Mouse (Mus musculus): Measurements from ENCODE around the gene Cpz. TPM values are rescaled to one million over a fixed set of nuclear protein-coding genes. Genes with fewer than 3 reads are reported as not detected.

The Cpz gene
- polyA plus RNA-seq, 1 experiment = 4.6 TPM

DNA sequence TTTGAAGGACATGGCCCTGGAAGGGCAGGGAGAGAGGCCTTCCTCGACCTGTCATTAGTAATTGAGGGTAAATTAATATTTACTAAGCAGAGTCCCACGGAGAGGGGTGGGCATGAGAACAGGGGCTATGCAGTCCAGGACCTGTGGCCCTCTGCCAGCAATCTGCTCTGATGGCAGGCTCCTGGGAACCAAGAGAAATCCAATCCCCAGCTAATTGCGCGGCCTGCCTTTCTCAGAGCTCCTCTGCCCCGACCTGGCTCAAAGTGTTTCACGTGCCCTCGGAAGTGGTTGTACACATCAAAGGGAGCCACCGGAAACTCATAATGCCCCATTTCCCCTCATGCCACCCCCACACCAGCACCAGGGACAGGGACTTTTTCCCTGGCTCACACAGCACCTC, 63.4 kb downstream of the Cpz start:
- no peak overlapping the region for H3K4me3 ChIP-seq (ENCODE audit: low read depth, low read length)
- H3K9me3 ChIP-seq (replicated peaks; ENCODE audit: control insufficient read depth, insufficient read depth, low read length, poor library complexity, severe bottlenecking) = no peaks in the 10 kb centered on the region
- TF ChIP-seq POLR2A (IDR thresholded peaks at IDR 0.05; ENCODE audit: insufficient read depth, low read length) (no peak), CTCF (IDR thresholded peaks at IDR 0.05; ENCODE audit: low read depth, low read length) (no peak), EP300 (IDR thresholded peaks at IDR 0.05; ENCODE audit: insufficient read depth, low read depth, low read length) (no peak)
- no peaks in the 10 kb centered on the region for H3K36me3 ChIP-seq (ENCODE audit: control insufficient read depth, insufficient read depth, low read length, poor library complexity, severe bottlenecking)
- H3K27me3 ChIP-seq (ENCODE audit: control insufficient read depth, insufficient read depth, low read length, poor library complexity, severe bottlenecking) = no peaks in the 10 kb centered on the region
- H3K4me1 ChIP-seq (ENCODE audit: control insufficient read depth, insufficient read depth, low read length) = no peaks in the 10 kb centered on the region
- no peak overlapping the region for H3K9ac ChIP-seq (ENCODE audit: low read depth, poor library complexity, severe bottlenecking)
- no peak overlapping the region for H3K27ac ChIP-seq (ENCODE audit: insufficient read depth, low read length)

- H3K4me3 ChIP-seq (ENCODE audit: low read depth, low read length) = no peak overlapping the region
- H3K27ac ChIP-seq (ENCODE audit: insufficient read depth, low read length) = no peak overlapping the region
- H3K9ac ChIP-seq (ENCODE audit: low read depth, poor library complexity, severe bottlenecking) = no peak overlapping the region
- H3K36me3 ChIP-seq (ENCODE audit: control insufficient read depth, insufficient read depth, low read length, poor library complexity, severe bottlenecking) = no peaks in the 10 kb centered on the region
- H3K9me3 ChIP-seq (replicated peaks; ENCODE audit: control insufficient read depth, insufficient read depth, low read length, poor library complexity, severe bottlenecking) = no peaks in the 10 kb centered on the region
- no peaks in the 10 kb centered on the region for H3K4me1 ChIP-seq (ENCODE audit: control insufficient read depth, insufficient read depth, low read length)
- TF ChIP-seq POLR2A (IDR thresholded peaks at IDR 0.05; ENCODE audit: insufficient read depth, low read length) = no peak
- peak; percentile 63 for TF ChIP-seq CTCF (IDR thresholded peaks at IDR 0.05; ENCODE audit: low read depth, low read length)
- no peak for TF ChIP-seq EP300 (IDR thresholded peaks at IDR 0.05; ENCODE audit: insufficient read depth, low read depth, low read length)
- H3K27me3 ChIP-seq (ENCODE audit: control insufficient read depth, insufficient read depth, low read length, poor library complexity, severe bottlenecking) = no peaks in the 10 kb centered on the region
Observed at GRCm38 (mm10) chr5:35459760-35460159, 65.7 kb downstream of the Cpz start.

GRCm38 (mm10) chr5:35458267-35458666, 67.2 kb downstream of the Cpz start:
- no peaks in the 10 kb centered on the region for H3K9me3 ChIP-seq (replicated peaks; ENCODE audit: control insufficient read depth, insufficient read depth, low read length, poor library complexity, severe bottlenecking)
- H3K27ac ChIP-seq (ENCODE audit: insufficient read depth, low read length) = no peak overlapping the region
- no peak overlapping the region for H3K9ac ChIP-seq (ENCODE audit: low read depth, poor library complexity, severe bottlenecking)
- H3K27me3 ChIP-seq (ENCODE audit: control insufficient read depth, insufficient read depth, low read length, poor library complexity, severe bottlenecking) = no peaks in the 10 kb centered on the region
- no peak overlapping the region for H3K4me3 ChIP-seq (ENCODE audit: low read depth, low read length)
- no peak for TF ChIP-seq EP300 (IDR thresholded peaks at IDR 0.05; ENCODE audit: insufficient read depth, low read depth, low read length)
- H3K4me1 ChIP-seq (ENCODE audit: control insufficient read depth, insufficient read depth, low read length) = no peaks in the 10 kb centered on the region
- no peaks in the 10 kb centered on the region for H3K36me3 ChIP-seq (ENCODE audit: control insufficient read depth, insufficient read depth, low read length, poor library complexity, severe bottlenecking)

DNA sequence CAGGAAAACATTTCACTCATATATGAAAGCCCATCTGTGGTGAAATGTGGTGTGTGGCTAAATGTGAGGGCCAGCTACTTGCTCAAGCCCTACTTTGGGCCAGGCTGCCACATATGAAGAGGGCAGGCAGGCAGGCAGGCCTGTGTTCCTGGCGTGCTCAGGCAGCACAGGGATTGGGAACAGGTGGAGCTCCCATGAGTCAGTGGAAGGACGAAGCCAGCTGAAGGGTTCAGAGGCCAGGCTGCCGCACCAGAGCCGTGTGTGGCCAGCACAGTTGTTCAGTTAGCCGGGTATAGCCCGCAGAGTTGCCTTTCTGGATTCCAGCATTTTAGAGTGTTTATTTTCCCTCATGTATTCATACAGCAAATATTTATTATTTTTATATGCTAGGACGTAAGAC, 68.1 kb downstream of the Cpz start:
- Histone ChIP-seq H3K36me3 (ENCODE audit: control insufficient read depth, insufficient read depth, low read length, poor library complexity, severe bottlenecking) (no peaks in the 10 kb centered on the region), H3K27ac (ENCODE audit: insufficient read depth, low read length) (no peak overlapping the region), H3K4me3 (ENCODE audit: low read depth, low read length) (no peak overlapping the region), H3K4me1 (ENCODE audit: control insufficient read depth, insufficient read depth, low read length) (no peaks in the 10 kb centered on the region), H3K27me3 (ENCODE audit: control insufficient read depth, insufficient read depth, low read length, poor library complexity, severe bottlenecking) (no peaks in the 10 kb centered on the region), H3K9me3 (replicated peaks; ENCODE audit: control insufficient read depth, insufficient read depth, low read length, poor library complexity, severe bottlenecking) (no peaks in the 10 kb centered on the region), H3K9ac (ENCODE audit: low read depth, poor library complexity, severe bottlenecking) (no peak overlapping the region)
- TF ChIP-seq POLR2A (IDR thresholded peaks at IDR 0.05; ENCODE audit: insufficient read depth, low read length) (no peak), EP300 (IDR thresholded peaks at IDR 0.05; ENCODE audit: insufficient read depth, low read depth, low read length) (no peak), CTCF (IDR thresholded peaks at IDR 0.05; ENCODE audit: low read depth, low read length) (no peak)

DNA sequence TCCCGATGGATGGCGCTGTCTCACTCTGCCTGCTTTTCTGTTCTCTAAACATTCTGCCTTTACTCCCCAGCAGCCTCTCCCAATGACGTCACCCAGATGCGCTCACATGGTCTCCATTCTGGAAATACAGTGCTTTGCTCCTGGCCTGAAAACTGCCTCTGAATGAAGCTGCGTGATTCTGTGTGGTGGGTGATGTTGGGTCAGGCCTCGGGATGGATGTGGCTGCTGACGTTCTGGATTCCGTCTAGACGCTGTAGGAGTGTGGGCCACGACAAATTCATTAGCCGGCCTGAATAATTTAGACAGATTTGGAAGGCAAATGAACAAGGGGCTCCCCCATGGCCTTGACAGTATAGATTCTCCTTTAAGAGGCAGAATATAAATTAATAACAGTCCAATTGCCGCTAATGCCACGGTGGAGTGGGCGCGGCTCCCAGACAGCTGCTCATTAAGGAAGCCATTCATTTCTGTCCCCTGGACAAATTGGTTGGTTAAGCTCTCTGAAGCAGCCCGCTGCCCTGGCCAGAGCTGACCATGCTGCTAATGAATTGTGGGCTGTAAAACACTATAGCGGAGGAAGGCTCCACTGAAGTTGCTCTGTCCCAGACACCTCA, 71.2 kb downstream of the Cpz start:
- TF ChIP-seq EP300 (IDR thresholded peaks at IDR 0.05; ENCODE audit: insufficient read depth, low read depth, low read length) (no peak), CTCF (IDR thresholded peaks at IDR 0.05; ENCODE audit: low read depth, low read length) (no peak), POLR2A (IDR thresholded peaks at IDR 0.05; ENCODE audit: insufficient read depth, low read length) (no peak)
- Histone ChIP-seq H3K9me3 (replicated peaks; ENCODE audit: control insufficient read depth, insufficient read depth, low read length, poor library complexity, severe bottlenecking) (no peaks in the 10 kb centered on the region), H3K9ac (ENCODE audit: low read depth, poor library complexity, severe bottlenecking) (no peak overlapping the region), H3K27ac (ENCODE audit: insufficient read depth, low read length) (no peak overlapping the region), H3K4me3 (ENCODE audit: low read depth, low read length) (no peak overlapping the region), H3K27me3 (ENCODE audit: control insufficient read depth, insufficient read depth, low read length, poor library complexity, severe bottlenecking) (no peaks in the 10 kb centered on the region), H3K4me1 (ENCODE audit: control insufficient read depth, insufficient read depth, low read length) (no peaks in the 10 kb centered on the region), H3K36me3 (ENCODE audit: control insufficient read depth, insufficient read depth, low read length, poor library complexity, severe bottlenecking) (no peaks in the 10 kb centered on the region)

Other genes with a start within 250 kb of the Cpz start
- not detected in 2 replicates for gene Adra2c, start 247.4 kb downstream of the Cpz start, polyA plus RNA-seq (2011; ENCODE audit: insufficient read depth, insufficient read length, low read depth, missing spikeins)
- gene Hmx1, start 136.6 kb downstream of the Cpz start, polyA plus RNA-seq (2011; ENCODE audit: insufficient read depth, insufficient read length, low read depth, missing spikeins) = not detected in 2 replicates
- 10.2 and 12.5 TPM in 2 replicates for gene Trmt44, start 49.4 kb upstream of the Cpz start, polyA plus RNA-seq (2011; ENCODE audit: insufficient read depth, insufficient read length, low read depth, missing spikeins)
- gene Acox3, start 57.3 kb upstream of the Cpz start, polyA plus RNA-seq (2011; ENCODE audit: insufficient read depth, insufficient read length, low read depth, missing spikeins) = 11.4 and 15.1 TPM in 2 replicates
- 1.9 and 2.0 TPM in 2 replicates for gene Htra3, start 154.1 kb upstream of the Cpz start, polyA plus RNA-seq (2011; ENCODE audit: insufficient read depth, insufficient read length, low read depth, missing spikeins)
- 3.6 and 5.1 TPM in 2 replicates for gene Sh3tc1, start 214.3 kb upstream of the Cpz start, polyA plus RNA-seq (2011; ENCODE audit: insufficient read depth, insufficient read length, low read depth, missing spikeins)
- gene Ablim2, start 232.2 kb upstream of the Cpz start, polyA plus RNA-seq (2011; ENCODE audit: insufficient read depth, insufficient read length, low read depth, missing spikeins) = 3.8 and 6.1 TPM in 2 replicates